Mouse (Mus musculus) thymus, postnatal 0 days (tissue): Measurements from ENCODE around the gene Faap20. TPM values are rescaled to one million over a fixed set of nuclear protein-coding genes. Genes with fewer than 3 reads are reported as not detected.
A peak's percentile ranks its signal among the peaks of the same experiment; 100 is the strongest.

Experiments
- DNase-seq: peaks from one replicate; pipeline ENCODE4 v3.0.0-alpha.2; 2015; ENCODE audit warnings: low spot score
- polyA plus RNA-seq: library from polyadenylated mRNA; unstranded; fragments of >200 nt; fragmentation: Nextera tagmentation; extraction: Ambion mirVana; gene quantifications from 2 replicates; pipeline ENCODE4 v1.2.1, GENCODE M21; 2015

Gene Faap20
- 67.9 and 71.3 TPM in 2 replicates for polyA plus RNA-seq

DNA sequence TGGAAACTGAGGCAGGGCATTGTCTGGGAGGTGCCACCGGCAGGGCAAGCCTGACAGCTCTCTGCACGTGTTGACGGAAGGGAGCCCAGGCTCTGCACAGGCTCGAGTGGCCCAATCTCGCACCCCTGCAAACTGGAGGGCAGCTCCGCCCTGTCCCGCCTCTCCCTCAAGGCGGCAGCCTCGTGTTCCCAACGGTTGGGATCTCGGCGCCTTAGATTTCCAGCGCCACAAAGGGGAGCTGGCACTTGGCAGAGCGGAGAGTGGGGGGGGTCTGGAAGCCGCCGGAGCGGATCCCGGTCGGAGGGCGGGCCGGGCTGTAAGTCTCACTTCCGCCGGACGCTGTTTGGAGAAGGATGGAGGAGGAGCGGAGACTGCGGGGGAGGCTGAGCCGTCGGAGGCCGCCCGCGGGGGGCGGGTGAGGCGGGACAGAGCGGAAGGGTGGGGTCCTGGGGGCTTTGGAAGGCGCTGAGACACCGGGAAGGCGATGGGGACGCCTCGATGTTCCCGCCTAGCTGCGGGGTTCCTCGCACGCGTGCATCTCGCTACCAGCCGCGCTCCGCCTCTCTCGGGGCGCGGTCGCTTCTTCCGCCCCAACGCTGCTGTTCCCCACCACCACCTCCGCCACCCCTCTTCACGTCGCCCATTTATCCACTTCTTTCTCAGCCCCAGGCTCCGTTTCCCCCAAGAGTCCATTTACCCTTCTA, at the start of gene Faap20:
Faap20 (plus strand) TSS at position 155 of the 704 bp plus-strand sequence.
- peak; percentile 87 for DNase-seq

GRCm38 (mm10) chr4:155200861-155201390, 48.7 kb upstream of the Faap20 start:
- DNase-seq = peak; percentile 88

DNA sequence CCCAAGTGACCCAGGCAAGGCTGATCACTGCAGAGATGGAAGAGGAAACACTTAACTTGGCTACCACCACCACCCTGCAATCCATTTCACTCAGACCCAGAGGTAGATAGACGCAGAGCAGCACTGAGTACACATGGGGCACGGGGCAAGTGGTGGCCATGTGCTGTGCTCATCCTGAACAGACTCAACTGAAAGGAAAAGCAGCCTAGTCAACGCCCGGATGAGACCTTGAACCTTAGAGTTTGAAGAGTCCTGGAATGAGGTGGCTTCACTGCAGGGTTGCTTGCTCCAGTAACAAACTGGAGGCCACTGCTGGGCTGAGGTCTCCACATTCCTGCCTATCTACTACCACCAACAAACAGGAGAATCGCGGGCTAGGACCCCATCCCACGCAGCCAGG, 47.8 kb upstream of the Faap20 start:
- no peak for DNase-seq

GRCm38 (mm10) chr4:155205919-155206318, 43.7 kb upstream of the Faap20 start:
- no peak for DNase-seq

- DNase-seq = no peak
Measured at GRCm38 (mm10) chr4:155206498-155206897, 43.1 kb upstream of the Faap20 start.

DNA sequence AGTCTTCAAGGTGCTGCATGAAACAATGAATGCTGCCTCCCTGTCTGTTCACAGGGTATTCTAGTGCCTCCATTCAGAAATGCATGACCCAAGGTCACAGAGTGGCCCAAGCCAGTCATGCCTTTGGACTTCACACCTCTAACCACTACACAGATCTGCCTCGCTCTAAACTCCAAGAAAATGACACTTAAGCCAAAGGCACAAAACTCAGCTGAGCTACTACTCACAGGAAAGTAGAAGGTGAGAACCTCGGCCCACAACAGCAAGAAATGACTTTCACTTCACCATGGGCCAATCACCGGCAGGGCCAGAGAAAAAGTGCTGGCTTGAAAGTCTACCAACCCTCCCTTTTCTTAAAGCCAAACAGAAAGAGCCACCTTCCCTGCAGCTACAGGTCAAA, 41.8 kb upstream of the Faap20 start:
- no peak for DNase-seq

GRCm38 (mm10) chr4:155208613-155209012, 41.0 kb upstream of the Faap20 start:
- no peak for DNase-seq

DNA sequence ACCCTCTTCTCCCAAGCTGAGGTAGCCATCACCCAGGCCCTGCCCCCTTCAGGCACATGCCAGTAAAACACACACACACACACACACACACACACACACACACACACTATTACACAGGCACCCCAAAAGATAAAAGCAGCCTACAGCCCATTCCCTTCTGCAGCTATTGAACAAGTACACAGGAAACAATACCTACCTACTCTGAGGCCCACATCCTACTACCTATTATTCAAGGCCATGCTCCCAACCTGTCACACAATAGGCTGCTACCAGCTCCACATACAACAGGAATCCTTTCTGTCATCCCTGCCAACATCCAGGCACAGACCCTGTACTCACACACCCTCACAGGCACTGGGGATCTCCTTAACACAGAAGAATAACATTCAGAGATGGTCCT, 40.5 kb upstream of the Faap20 start:
- no peak for DNase-seq

- DNase-seq = no peak
Measured at GRCm38 (mm10) chr4:155209494-155209893, 40.1 kb upstream of the Faap20 start.

- DNase-seq = no peak
Measured at GRCm38 (mm10) chr4:155213052-155213751, 36.4 kb upstream of the Faap20 start.

- DNase-seq = no peak
Measured at GRCm38 (mm10) chr4:155213752-155214054, 35.9 kb upstream of the Faap20 start.

DNA sequence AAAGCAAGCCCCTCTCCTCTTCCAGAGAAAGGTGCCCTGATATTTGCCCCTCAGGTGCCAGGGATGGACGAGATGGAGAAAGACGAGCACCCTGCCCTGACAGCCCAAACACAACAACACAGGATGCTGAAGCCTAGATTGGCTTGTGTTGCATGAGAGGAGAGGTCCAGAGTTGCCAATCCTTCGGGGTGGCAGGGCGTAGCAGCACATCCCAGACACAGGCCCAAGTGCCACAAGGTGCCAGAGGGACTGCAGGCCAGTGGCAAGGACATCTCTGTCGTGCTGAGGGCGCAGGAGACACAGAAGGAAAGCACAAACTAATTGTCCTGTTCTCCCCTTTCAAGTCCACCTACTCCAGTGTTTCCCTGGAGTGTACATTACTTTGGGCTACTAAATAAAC, 35.4 kb upstream of the Faap20 start:
- no peak for DNase-seq

DNA sequence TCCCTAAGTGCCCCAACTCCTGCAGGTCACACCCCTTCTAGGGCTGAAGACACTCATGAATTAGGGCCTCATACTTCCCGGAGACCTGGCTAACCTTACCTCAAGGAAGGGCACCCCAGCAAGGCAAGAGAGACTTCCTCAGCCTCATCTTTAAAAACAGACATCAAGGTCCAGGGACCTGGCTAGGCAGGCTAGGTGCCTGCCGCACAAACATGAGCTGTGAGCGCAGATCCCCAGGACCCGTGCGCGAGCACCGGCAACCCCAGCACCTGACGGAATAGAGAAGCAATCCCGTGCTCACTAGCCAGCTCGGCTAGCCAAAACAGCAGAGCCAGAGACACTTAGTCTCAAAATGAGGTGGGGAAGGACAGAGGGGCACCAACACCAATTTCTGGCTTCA, 34.8 kb upstream of the Faap20 start:
- DNase-seq = no peak

DNA sequence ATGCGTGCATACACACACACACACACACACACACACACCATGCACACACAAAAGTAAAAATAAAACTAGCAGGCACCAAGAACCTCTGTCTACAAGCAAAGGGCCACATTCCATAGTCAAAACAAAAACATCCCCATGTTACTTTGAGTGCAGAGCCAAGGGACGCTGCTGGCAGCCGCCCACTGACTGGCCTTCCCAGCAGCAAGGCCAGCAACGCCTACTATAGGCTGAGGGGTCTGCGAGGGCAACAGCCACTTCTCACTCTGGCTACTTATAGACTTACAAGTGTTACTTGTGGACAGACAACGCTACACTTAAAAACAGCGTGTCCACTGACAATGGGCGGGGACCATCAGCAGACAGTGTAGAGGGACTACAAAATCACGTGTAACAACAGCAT, 34.4 kb upstream of the Faap20 start:
- DNase-seq = no peak

- DNase-seq = no peak
Measured at GRCm38 (mm10) chr4:155215773-155216630, 33.6 kb upstream of the Faap20 start.

- peak; percentile 75 for DNase-seq
Measured at GRCm38 (mm10) chr4:155217241-155218103, 32.1 kb upstream of the Faap20 start.

GRCm38 (mm10) chr4:155218104-155218732, 31.4 kb upstream of the Faap20 start:
- no peak for DNase-seq

GRCm38 (mm10) chr4:155219271-155220212, 30.1 kb upstream of the Faap20 start:
- no peak for DNase-seq
